Mouse (Mus musculus) liver, postnatal 0 days (tissue): Measurements from ENCODE around the gene Plekha6. TPM values are rescaled to one million over a fixed set of nuclear protein-coding genes. Genes with fewer than 3 reads are reported as not detected.

Experiments
- ATAC-seq: fragments of 200-750 bp; cut with Nextera tagmentation; 2 replicates; pipeline ENCODE4 v1.8.0; 2017; ENCODE audit warnings: mild to moderate bottlenecking, moderate library complexity
- DNase-seq: peaks from one replicate; pipeline ENCODE4 v3.0.0-alpha.2; 2016
- H3K27ac ChIP-seq: fragments of 300-500 bp; sonication (generic); 2 replicates; pipeline ENCODE4 v1.5.1; 2014; ENCODE audit warnings: antibody characterized with exemption, moderate library complexity, mild to moderate bottlenecking, low read depth
- H3K27me3 ChIP-seq: fragments of 300-500 bp; sonication (generic); 2 replicates; pipeline ENCODE4 v1.6.1; 2014; ENCODE audit warnings: low read length, control low read depth, mixed read lengths; ENCODE audit not compliant: insufficient read depth
- H3K36me3 ChIP-seq: fragments of 300-500 bp; sonication (generic); replicated peaks from 2 replicates; pipeline ENCODE4 v1.6.1; 2014; ENCODE audit warnings: mild to moderate bottlenecking, control low read depth, low read length, moderate library complexity, mixed read lengths; ENCODE audit not compliant: insufficient read depth
- H3K4me1 ChIP-seq: fragments of 300-500 bp; sonication (generic); 2 replicates; pipeline ENCODE4 v1.6.1; 2014; ENCODE audit warnings: antibody characterized with exemption, mild to moderate bottlenecking, control low read depth; ENCODE audit not compliant: insufficient read depth
- H3K4me2 ChIP-seq: fragments of 300-500 bp; sonication (generic); 2 replicates; pipeline ENCODE4 v1.6.1; 2014; ENCODE audit warnings: low read depth, mild to moderate bottlenecking, low read length, moderate library complexity, mixed read lengths
- H3K4me3 ChIP-seq: fragments of 300-500 bp; sonication (generic); 2 replicates; pipeline ENCODE4 v1.5.1; 2014; ENCODE audit warnings: low read depth, low read length
- H3K9ac ChIP-seq: fragments of 300-500 bp; sonication (generic); replicated peaks from 2 replicates; pipeline ENCODE4 v1.6.1; 2014; ENCODE audit warnings: mild to moderate bottlenecking, moderate library complexity
- H3K9me3 ChIP-seq: fragments of 300-500 bp; sonication (generic); 2 replicates; pipeline ENCODE4 v1.6.1; 2016; ENCODE audit warnings: mild to moderate bottlenecking, control low read depth, low read length, mixed read lengths
- CTCF ChIP-seq: sonication (generic); IDR thresholded peaks from 2 replicates; pipeline ENCODE4 v1.5.1; 2016; ENCODE audit warnings: antibody characterized with exemption, low read depth
- EP300 ChIP-seq: IDR thresholded peaks from 2 replicates; pipeline ENCODE4 v1.6.1; 2016; ENCODE audit warnings: antibody characterized with exemption, low read depth, mild to moderate bottlenecking
- WGBS: fragments of 180-500 bp; shearing (Covaris S2); extraction: QIAGEN DNeasy Blood & Tissue Kit; methylation state at CpG from one replicate; pipeline ENCODE4 v1.1.7; 2014; ENCODE audit not compliant: insufficient replicate concordance; 5-methylcytosine and 5-hydroxymethylcytosine counted together
- polyA plus RNA-seq: library from polyadenylated mRNA; unstranded; fragments of >200 nt; fragmentation: Nextera tagmentation; extraction: Ambion mirVana; gene quantifications from 2 replicates; pipeline ENCODE4 v1.2.1, GENCODE M21; 2015

The Plekha6 gene
- polyA plus RNA-seq, 1 experiment from 2014 or later = 3.8 TPM

DNA sequence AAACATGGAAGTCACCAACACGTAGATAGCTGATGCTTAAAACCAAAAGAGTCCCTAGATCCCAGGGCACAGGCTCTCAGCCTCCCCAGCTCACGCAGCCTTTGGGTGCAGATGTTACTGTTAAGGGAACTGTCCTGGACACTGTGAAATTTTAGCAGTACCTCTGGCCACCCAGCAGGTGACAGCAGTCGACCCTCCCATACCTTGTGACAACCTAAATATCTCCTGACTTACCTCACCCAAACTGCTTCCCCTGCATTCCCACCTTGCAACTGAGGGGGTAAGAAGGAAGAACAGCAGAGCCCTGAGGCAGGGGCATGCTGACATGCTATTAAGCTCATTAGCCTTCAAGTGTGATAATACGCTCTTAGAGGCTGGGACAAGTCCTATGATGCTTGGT lies 147.2 kb downstream of the Plekha6 start:
- TF ChIP-seq EP300 (no peak), CTCF (peak; percentile 67)
- no peak for DNase-seq
- WGBS = 54% methylated on average over 4 of the region's 4 CpGs
- Histone ChIP-seq H3K27ac (no peak overlapping the region), H3K9me3 (no peaks in the 10 kb centered on the region), H3K36me3 (0 out of 2 replicates have a peak, but pooled peaks cover 2% of the 10 kb centered on the region), H3K27me3 (no peaks in the 10 kb centered on the region), H3K4me3 (no peak overlapping the region), H3K4me2 (no peak overlapping the region), H3K9ac (no peak overlapping the region), H3K4me1 (peaks cover 8% of the 10 kb centered on the region; the same call in 1 of the 2 replicates)
- no peak for ATAC-seq

DNA sequence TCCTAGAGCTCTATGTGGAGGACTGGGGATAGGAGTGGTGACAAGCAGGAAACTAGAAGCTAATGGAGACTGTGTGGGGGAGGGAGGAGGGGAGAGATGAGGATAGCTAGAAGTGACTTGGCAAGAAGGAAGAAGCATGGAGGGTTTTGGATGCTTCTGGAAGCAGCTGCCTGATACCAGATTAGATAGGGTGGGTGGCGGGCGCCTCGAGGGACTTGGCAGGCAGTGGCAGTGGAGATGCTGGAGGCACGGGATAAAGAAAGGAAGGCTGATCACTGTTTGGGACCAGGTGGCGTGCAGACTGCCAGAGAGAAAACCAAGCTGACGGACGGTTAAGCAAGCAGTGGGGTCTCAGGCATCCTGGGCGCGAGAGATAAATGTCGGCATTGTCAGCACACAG lies 147.9 kb downstream of the Plekha6 start:
- TF ChIP-seq CTCF (no peak), EP300 (peak; percentile 44; the same call in 1 of the 2 replicates)
- no peak for ATAC-seq
- no peak for DNase-seq

DNA sequence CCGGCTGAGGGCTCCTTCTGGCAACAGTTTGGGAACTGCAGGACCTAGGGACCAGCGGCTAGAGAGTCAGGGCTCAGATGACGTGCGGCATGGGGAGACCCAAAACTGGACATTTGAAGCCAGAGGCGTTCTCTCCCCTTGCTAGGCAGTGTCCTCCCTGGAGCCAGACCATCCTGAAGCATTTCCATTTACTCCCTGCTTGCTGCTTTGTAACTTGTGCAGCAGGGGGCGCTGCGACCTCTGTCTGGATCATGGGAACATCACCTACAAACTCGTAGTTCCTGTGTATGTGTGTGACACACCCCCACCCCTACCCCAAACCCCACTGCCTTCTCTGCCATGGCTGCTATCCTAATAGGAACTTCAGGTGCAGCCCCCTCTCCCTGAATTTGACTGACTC lies 150.4 kb downstream of the Plekha6 start:
- ATAC-seq (no peak), DNase-seq (peak; percentile 72)
- no peak overlapping the region for H3K4me3 ChIP-seq
- H3K9ac ChIP-seq = no peak overlapping the region
- 0 out of 2 replicates have a peak, but pooled peaks cover 2% of the 10 kb centered on the region for H3K36me3 ChIP-seq
- H3K9me3 ChIP-seq = no peaks in the 10 kb centered on the region
- H3K4me1 ChIP-seq = peaks cover 8% of the 10 kb centered on the region; the same call in 1 of the 2 replicates
- TF ChIP-seq CTCF (peak; percentile 77), EP300 (no peak)
- 32% methylated on average over 8 of the region's 8 CpGs for WGBS
- H3K27me3 ChIP-seq = no peaks in the 10 kb centered on the region
- H3K27ac ChIP-seq = no peak overlapping the region
- H3K4me2 ChIP-seq = no peak overlapping the region

More for the DNA sequence above, 147.9 kb downstream of the Plekha6 start:
- H3K36me3 ChIP-seq = 0 out of 2 replicates have a peak, but pooled peaks cover 2% of the 10 kb centered on the region
- H3K4me1 ChIP-seq = peaks cover 8% of the 10 kb centered on the region; the same call in 1 of the 2 replicates
- no peak overlapping the region for H3K9ac ChIP-seq
- H3K9me3 ChIP-seq = no peaks in the 10 kb centered on the region
- WGBS = 41% methylated on average over 10 of the region's 10 CpGs
- no peak overlapping the region for H3K27ac ChIP-seq
- no peak overlapping the region for H3K4me2 ChIP-seq
- no peak overlapping the region for H3K4me3 ChIP-seq
- H3K27me3 ChIP-seq = no peaks in the 10 kb centered on the region

DNA sequence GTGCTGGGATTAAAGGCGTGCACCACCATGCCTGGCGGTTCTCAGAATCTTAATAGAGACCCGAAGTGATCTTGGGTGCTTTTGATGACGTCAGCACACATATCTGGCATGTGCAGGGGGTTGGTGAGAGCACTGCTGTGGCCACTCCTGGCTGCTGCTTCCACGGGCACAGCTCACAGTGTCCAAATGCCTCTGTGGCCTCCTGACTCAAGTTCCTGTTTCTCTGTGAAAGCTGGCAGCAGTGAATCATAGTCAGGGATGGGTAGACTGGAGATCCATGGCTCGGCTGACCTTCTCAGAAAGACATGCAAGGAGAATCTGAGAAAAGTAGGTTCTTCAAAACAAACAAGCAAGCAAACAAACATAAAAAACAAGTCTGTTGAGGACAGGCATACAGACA lies 151.8 kb downstream of the Plekha6 start:
- H3K9ac ChIP-seq = no peak overlapping the region
- no peak overlapping the region for H3K27ac ChIP-seq
- DNase-seq = no peak
- H3K4me3 ChIP-seq = no peak overlapping the region
- H3K4me2 ChIP-seq = no peak overlapping the region
- H3K36me3 ChIP-seq = 0 out of 2 replicates have a peak, but pooled peaks cover 2% of the 10 kb centered on the region
- WGBS = 55% methylated on average over 6 of the region's 6 CpGs
- no peak for TF ChIP-seq EP300
- TF ChIP-seq CTCF = no peak
- H3K4me1 ChIP-seq = peaks cover 3% of the 10 kb centered on the region; the same call in 1 of the 2 replicates
- no peaks in the 10 kb centered on the region for H3K9me3 ChIP-seq
- no peaks in the 10 kb centered on the region for H3K27me3 ChIP-seq
- ATAC-seq = no peak

DNA sequence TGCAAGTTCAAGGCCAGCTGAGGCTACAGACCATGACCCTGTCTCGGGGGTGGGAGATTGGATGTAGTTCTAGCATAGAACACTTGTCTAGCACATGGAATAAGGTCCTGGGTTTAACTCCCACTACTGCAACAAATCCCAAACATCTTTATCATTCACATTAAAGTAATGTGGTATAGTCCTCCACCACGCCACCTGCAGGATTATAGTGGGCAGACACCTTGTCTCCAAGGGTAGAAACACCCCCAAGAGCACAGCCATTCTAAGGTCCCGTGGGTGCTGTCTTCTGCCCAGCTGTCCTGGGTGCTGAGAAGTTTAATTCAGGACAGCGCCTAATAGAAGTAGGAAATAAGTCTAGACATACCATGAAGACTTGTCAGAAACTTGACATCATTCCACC lies 152.6 kb downstream of the Plekha6 start:
- Histone ChIP-seq H3K4me2 (no peak overlapping the region), H3K27me3 (no peaks in the 10 kb centered on the region), H3K36me3 (0 out of 2 replicates have a peak, but pooled peaks cover 2% of the 10 kb centered on the region), H3K9ac (no peak overlapping the region), H3K27ac (no peak overlapping the region), H3K4me3 (no peak overlapping the region), H3K9me3 (no peaks in the 10 kb centered on the region), H3K4me1 (no peaks in the 10 kb centered on the region)
- DNase-seq (no peak), ATAC-seq (no peak)
- TF ChIP-seq CTCF (no peak), EP300 (no peak)
- 63% methylated on average over 4 of the region's 4 CpGs for WGBS

DNA sequence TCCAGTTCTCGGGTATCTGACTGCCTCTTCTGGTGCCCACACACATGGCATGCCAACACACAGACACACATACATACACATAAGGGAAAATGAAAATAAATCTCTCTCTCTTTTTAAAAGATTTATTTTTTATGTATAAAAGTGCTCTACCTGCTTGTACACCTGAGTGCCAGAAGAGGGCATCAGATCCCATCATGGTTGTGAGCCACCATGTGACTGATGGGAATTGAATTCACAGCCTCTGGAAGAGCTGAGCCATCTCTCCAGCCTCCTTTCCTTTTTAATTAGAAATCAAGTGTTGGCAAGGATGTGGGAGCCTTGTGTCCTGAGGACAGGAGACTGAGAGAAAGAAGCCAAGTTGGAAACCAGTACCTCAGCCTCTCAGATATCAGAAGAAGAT lies 153.1 kb downstream of the Plekha6 start:
- H3K4me1 ChIP-seq = no peaks in the 10 kb centered on the region
- no peak overlapping the region for H3K4me3 ChIP-seq
- DNase-seq (no peak), ATAC-seq (no peak)
- H3K4me2 ChIP-seq = no peak overlapping the region
- 0 out of 2 replicates have a peak, but pooled peaks cover 2% of the 10 kb centered on the region for H3K36me3 ChIP-seq
- WGBS = 72% methylated on average over 1 of the region's 1 CpGs
- no peaks in the 10 kb centered on the region for H3K9me3 ChIP-seq
- H3K27ac ChIP-seq = no peak overlapping the region
- no peaks in the 10 kb centered on the region for H3K27me3 ChIP-seq
- TF ChIP-seq CTCF (peak; percentile 44), EP300 (no peak)
- no peak overlapping the region for H3K9ac ChIP-seq
